Mouse (Mus musculus): ENCODE results near the gene Aqp9.

Gene Aqp9

DNA sequence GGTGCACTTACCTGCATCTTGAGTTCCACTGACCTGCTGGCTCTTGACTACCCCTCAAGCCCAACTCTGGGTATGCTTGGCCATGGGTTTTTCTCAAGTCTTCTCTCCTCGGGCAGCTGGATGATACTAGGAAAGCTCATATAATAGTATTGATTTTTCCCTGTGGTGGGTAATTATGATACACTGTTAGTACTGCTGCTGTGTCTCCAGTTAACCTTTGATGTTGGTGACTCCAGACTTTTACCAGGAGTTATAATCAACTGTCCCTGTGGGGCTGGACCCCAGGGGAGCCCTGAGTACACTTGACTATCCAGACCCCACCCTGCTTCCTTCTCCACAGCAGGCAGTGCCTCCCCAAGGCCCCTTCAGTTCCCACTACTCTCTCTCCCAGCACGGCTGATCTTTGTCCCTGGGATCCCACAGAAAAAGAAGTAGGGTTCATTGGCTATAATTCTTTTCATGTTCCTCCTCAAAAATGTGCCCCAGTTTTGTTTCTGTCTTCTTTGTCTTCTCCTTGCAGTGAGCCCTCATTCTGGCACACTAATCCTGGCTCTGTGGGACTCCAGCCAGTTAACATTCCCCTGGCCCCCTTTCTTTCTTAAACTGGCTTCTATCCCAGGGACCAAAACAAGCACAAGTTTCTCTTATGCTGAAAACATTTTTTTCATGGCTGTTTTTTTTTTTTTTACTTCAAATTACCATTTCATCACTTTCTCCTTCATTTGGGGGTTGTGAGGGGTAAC lies 838 bp downstream of the Aqp9 start:
- DNase-seq (ENCODE audit: low spot score), result no peak

DNA sequence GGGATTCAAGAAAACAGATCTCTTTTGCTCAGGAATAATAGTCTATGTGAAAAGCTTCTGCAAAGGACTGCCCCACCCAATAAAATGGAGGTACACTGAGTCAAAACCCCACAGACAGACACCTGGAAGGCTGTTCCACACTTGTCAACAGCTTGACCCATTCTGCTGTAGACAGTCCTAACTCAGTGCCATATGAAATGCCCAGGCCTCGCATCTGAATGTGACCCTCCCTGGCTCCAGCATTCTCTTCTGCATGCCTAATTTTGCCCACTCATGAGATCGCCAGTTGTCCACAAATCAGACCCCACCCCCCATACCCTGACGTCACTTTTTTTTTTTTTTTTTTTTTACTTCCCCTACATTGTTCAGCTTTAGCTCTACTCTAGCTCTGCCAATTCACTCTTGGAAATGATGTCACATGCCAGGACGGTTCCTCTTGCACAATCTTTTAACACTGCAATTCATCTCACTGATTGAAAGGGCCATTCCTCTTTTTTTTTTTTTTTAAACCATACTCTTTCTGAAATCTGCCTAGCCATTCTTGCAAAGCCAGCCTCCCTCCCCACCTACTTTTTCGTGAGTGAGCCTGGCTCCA lies 1.5 kb downstream of the Aqp9 start:
- no peak for DNase-seq (ENCODE audit: low spot score)

DNA sequence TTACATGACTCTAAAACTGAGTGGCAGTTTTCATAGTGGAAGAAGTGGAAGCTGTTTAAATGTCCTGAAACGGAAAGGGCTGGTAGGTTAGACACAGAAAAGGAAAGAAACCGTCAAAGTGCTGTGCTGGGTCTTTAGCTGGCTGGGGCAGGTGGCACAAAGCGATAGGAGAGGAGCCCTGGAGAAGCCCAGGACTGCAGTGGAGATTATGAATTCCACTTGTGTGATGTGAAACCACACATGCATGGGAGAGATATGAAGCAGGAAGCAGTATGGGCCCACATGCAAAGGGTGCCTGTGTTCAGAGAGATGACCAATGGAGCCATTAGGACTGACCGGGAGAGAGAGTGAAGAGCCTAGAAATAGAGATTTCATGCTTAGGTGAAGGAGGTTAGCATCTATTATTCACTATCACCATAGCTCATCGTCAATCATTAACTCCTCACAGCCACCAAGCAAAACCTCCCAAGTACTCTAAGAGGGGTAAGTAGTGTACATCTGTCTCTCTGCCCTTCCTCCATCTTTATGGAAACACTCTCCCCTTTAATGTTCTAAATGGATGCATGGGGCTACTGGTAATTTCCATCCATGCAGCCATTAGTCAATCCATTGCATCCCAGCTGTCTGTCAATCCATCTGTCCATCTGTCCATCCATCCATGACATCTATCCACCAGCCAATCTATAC lies 2.3 kb downstream of the Aqp9 start:
- no peak for DNase-seq (ENCODE audit: low spot score)

DNA sequence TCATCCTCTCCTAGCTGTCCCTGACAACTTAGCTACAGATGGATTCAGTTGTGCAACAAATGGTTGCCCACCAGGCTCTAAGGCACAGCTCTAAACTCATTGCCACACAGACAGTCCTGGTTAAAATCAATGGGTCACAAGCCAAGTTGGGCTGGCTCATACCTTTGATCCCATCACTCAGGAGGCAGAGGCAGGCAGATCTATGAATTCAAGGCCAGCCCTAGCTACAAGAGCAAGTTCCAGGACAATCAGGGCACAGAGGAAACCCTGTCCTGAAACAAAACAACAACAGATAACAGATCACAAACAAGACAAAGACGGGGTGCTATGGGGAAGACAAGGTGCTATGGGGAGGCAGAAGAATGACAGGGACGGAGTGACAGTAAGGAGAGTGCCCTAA lies 3.0 kb downstream of the Aqp9 start:
- no peak for DNase-seq (ENCODE audit: low spot score)

DNA sequence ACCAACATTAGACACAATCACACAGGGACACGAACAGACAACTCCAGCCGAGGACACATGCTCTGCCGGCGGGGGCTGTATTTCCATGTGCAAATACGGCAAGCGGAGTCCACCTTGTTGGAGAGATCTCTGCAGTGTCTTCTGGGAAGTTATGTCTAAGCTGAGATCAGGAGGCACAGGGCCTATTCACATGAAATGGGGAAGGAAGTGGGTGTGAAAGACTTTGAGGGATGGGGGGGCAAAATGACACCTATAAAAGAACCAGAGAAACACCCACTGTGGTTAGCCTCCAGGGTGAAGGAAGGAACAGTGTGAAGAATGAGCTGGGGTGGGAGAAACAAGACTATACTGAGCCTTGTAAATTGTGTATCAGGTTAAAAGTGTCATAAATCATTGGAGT lies 3.4 kb downstream of the Aqp9 start:
- DNase-seq (ENCODE audit: low spot score), result no peak

DNA sequence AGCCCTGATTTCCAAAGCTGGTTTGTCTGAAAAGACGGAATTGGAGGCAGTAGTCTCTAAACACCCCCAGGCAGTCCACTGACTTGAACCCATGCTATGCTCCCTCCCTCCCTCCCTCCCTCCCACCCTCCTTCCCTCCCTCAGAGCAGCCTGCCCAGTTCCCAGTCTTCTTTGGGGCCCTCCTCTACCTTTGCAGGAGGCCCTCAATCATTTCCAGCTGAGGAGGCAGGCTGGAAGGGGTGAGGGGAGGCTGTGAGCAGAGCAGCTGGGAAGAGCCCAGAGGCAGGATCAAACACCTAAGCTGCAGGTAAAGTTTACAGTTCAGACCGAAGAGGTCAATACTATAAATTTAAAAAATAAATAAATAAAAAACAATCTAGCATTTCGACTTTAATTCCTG lies 4.1 kb downstream of the Aqp9 start:
- no peak for DNase-seq (ENCODE audit: low spot score)

DNA sequence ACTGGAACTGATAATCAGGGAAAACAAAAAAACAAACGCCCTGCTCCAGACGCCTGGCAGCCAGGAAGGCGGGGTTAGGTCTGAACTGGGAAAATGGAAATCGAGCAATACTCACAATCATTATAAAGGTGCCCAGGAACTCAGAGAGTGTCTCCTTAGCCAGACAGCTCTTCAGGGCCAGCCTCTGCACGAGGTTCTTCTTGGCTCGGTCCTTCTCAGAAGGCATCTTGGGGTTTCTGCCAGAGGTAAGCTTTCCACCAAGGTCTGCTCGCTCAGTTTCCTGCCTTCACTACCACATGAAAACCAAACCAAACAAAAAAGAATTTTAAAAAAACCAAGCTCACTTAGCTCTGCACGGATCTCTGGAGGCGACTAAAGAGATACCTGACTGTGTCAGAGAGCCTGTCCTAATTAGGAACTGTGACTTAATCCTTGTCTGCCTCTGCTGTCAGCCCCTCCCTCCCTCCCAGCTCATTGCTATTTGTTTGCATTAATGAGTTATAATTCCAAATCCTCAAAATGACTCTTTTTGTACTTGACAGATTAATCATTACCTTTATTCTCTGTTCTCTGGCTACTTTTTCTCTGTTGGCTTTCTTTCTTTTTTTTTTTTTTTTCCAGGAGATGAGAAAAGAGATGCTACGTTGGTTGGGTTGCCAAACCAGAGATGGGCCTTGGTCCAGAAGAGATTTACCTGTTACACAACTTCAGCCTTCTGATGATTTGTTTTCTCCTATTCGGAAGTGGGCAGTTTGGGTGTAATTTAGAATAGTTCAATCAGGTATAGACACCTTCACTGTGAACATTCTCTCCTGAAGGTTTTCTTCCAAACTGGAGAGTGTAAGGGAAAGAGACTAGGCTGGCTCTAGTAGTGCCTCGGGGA lies 5.4 kb downstream of the Aqp9 start:
- no peak for DNase-seq (ENCODE audit: low spot score)

DNA sequence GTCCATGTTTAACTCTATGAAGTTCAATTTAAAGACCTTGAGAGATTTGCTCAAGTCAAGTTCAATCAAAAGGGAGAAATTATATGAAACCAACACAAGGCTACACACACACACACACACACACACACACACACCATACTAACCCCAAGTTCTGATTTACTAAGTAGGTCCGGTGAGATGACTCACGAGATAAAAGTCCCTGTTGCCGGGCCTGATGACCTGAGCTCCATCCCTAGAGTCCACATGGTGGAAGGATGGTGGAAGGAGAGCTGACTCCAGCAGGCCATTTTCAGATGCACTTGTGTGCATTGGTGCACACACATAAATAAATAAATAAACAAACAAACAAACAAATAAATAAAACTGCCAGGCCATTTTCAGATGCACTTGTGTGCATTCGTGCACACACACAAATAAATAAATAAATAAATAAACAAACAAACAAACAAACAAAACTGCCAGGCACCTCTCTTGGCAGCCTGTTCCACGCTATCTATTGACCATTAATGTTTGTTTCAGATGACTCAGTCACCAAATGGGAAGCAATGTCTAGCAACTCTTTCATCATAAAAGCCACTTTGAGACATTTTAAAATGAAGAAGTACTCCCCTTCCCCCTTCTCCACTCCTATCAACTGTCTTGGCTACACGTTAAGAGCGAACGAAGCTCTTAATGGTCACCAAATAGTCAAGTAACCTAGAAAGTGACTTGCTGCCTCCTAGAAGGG lies 6.2 kb downstream of the Aqp9 start:
- DNase-seq (ENCODE audit: low spot score), result no peak

DNA sequence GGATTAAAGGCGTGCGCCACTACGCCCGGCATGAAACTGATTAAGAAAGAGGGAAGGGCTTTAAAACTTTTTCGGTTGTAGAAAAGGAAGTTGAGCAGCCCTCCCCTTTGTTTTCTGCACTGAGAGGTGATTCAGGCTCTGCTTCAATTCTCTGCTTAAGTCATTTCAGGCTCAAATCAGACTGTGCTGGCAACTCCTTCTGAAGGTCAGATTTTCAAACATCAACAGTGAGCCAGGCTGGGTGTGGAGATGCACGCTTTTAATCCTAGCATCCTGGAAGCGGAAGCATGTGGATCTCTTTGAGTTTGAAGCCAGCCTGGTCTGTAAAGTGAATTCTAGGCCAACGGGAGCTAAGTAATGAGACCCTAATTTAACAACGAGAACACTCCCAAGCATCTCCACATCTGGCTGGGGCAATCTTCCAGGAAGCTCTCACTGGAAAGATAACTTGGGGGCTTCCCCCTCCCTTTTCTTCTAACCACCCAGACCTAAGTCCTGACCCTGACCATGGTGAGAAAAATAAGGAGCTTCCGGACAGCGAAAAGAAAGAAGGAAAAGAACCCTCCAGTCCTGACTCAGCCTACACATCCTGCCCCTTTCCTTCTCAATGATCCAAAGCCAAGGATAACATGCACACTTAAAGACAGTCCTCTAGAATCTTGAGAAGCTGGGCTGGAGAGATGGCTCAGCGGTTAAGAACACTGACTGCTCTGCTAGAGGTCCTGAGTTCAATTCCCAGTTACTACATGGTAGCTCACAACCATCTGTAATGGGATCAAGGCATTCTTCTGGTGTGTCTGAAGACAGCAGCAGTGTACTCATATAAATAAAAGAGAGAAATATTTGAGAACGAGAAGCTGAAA lies 7.4 kb downstream of the Aqp9 start:
- no peak for DNase-seq (ENCODE audit: low spot score)

DNA sequence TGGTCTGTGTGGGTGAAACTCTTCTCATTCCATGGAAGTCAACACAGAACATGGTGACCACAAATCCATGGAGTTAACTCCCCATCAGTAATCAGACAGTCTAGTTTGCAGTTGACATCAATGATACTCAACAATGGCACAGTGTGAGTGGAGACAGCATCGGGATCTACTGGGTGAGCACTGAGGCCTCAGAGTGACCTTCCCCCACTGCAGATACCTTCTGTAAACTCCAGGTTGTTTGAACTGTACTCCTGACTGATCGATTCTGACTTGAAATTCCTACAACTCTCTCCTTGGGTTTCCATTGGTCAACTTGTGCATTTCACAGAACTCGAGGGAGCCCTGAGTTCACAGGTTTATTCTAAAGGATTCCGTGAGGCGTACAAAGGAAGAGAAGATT lies 8.8 kb downstream of the Aqp9 start:
- DNase-seq (ENCODE audit: low spot score), result no peak

DNA sequence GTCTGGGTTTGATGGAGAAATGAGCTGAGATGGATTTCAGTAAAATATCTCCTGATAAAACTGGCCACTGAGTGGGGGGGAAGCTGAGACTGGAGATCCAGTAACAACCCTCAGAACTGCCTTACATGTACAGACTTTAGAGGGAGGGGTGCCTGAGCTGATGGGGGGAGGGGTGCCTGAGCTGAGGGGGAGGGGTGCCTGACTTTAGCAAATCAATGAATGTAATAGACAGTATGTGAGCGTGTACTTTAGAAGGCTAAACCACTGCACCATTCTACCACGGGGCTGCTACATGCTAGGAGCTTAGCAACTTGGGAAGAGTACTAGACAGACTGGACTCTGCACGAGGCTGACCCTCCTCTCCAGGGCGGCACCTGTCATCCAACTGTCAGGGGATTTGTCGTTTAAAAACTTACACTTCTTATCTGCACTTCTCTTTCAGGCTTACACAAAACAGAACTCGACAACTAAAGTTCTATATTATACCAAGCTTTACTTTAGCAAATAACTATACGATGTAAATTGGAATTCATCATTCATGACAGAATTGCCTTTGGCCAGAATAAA lies 9.3 kb downstream of the Aqp9 start:
- DNase-seq (ENCODE audit: low spot score), result no peak

DNA sequence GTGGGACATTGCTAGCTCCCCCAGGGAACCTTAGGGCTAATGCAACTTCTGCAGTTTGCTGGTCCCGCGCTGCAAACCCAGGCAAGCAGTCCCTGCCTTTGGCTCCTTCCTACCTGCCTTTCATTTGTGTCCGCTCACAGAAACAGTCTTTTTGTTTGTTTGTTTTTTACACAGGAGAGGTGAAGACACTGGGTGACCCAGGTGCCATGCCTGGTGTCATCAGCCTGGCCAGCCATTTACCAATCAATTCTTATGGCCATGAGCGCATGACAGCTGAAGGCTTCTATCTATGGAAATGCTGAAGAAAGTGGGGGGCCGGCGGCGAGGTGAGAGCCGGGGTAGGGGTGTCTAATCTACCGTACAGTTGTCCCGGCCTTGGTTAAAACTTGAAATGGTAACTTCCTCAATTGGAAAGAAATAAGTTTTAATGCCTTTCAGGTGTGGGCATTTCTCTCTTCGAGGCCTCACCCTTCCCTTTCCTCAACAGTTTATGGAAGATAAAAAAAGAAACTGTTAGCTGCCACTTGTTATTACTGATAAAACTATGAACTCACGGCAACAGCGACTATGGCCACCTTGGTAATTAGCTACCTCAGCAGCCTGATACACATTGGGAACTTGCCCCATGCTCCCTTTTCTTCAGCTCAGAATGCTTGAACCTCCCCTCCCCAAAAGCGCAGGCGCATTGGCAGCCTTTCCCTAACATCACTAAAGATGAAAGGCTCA lies 10.4 kb downstream of the Aqp9 start:
- DNase-seq (ENCODE audit: low spot score), result no peak

DNA sequence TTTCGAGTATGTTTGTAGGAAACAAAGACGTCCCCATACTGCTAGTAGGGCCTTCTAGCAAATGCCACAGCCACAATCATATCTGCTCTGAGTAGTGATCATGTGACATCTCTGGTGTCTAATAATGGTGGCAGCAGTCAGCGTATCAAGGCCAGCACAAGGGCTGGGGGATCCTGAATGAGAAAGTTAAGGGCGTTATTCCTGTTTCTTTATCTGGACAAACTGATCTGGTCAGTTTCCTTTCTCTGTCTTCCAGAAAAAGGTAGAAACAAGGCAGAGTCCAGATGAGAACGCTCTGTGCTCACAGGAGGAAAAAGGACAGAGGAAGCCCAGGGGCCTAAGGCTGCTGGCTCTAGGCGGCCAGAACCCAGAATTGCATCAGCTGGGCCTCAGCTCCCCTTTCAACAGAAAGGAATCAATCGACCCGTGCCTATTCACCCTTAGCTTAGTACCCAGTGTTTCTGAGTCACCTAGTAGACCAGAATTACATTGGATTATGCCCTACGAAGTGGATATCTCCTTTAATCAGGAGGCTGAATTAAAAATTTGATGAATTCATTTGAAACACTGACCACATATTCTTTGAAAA lies 11.9 kb downstream of the Aqp9 start:
- DNase-seq (ENCODE audit: low spot score), result no peak

DNA sequence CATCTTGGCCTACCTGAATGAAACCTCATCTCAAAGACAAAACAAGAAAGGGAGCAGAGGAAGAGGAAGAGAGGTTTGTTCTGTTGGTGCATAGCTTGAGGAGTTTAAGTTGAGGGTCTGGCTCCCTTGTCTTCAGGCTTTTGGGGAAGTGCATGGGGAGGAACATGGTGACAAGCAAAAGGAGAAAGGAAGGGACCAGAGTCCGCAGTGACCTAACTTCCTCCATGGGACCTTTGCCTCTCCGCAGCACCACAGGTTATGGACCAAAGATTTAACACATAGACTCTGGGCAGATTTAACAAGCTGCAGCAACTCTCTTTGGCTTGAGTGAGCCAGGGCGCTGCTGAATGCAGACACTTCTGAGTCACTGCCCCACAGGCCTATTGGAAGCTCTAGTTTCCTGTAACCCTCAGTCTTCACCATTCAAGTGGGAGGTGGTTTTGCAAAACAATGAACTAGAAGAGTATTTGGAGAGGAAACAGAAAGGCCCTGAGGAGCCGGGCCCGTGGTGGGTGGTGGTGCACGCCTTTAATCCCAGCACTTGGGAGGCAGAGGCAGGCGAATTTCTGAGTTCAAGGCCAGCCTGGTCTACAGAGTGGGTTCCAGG lies 13.0 kb downstream of the Aqp9 start:
- DNase-seq (ENCODE audit: low spot score), result no peak

DNA sequence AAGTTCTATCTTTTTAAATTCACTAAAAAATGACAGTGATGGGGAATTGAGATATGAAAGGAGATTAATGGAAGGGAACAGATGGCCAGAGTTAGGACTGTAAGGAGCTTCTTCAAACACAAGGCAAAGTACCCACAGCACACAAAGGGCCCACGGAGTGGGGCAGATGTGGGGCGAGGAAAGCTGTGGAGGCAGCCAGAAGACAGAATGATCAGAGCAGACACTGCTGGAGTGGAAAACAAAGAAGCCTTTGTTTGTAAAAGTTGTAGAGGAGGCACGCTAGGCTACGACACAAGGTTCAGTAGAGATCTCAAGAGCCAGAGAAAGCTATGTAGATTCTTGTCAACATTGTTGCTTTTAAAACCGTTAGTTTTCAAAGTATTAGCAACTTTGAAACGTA lies 17.1 kb downstream of the Aqp9 start:
- DNase-seq (ENCODE audit: low spot score), result no peak

DNA sequence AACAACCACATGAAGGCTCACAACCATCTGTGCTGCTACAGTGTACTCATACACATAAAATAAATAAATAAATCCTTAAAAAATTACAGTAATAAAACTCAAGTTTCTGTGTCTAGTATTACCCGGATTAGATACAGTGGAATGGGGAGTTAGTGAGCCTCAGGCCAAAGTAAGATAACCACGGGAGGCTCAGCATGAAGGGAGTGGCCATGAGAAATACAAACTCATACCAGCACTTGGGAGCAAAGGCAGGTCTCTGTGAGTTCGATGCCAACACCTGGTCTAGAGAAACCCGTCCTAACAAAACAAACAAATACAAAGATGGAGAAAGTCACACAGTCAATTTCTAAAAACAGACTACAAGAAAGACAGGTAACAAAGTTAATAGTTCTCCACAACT lies 18.3 kb downstream of the Aqp9 start:
- DNase-seq (ENCODE audit: low spot score), result no peak

DNA sequence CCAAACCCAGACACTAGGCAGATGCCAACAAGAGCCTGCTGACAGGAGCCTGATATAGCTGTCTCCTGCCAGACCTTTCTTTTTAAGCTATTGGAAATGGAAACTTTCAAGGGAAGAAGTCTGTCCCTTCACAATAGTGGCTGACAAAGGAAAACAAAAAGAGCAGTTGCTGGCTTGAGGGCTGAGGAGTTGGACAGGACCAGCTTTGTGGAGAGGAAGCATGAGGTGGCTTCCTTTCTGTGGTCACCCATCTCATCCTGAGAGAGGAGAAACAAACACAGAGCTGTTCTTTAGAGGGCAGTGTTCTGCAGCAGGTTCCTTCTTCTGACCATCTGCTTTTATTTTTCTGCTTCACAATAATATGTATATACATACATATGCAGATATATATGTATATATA lies 19.6 kb downstream of the Aqp9 start:
- DNase-seq (ENCODE audit: low spot score), result no peak

DNA sequence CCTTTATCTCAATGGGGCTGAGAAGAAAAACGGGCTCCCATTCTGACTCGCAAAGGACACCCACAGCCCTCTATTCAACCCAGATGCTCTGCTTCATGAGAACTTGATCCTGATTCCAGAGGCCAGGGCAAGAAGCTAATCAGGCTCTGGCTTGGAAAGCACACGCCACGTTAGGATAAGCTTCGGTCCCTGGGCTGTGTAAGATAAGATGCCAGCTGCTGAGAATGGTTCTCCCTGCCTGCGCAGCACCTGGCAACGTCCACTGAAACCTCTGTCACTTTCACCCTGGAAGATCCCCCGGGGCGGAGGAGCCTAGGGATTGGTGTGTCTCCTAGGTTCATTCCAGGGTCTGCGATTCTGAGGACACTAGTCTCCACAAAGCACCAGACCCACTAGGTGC lies 22.3 kb downstream of the Aqp9 start:
- no peak for DNase-seq (ENCODE audit: low spot score)

DNA sequence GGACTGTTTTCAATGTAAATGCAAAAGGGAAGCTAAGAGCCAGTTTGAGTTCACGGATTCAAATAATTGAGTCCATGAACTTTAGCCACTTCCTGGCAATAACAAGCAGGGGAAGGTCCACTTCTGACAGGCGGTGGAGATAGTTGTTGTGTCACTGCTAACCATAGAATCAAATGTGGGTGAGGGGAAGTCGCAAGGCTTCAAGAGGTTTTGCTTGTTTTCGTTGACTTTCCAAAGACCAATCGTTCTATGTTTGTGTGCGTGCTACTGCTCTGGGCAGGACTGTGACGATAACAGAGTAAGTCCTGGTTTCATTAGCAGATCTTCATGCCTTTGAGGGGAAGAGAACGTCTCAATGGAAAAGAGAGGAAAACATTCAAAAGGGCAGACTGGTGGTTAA lies 28.3 kb downstream of the Aqp9 start:
- no peak for DNase-seq (ENCODE audit: low spot score)
